Mouse (Mus musculus) hindbrain, postnatal 0 days (tissue): ENCODE results near the gene Rab31. TPM values are rescaled to one million over a fixed set of nuclear protein-coding genes. Genes with fewer than 3 reads are reported as not detected.
"Not testable (repeated sequence)": the region's sequence is repeated elsewhere in the genome, so short reads cannot be mapped to it uniquely, and the experiment has no call there.

ENCODE experiments used
- ATAC-seq: fragments of 200-750 bp; cut with Nextera tagmentation; 2 replicates; pipeline ENCODE4 v1.8.0; 2017; ENCODE audit warnings: mild to moderate bottlenecking, moderate TSS enrichment, moderate library complexity
- DNase-seq: peaks from one replicate; pipeline ENCODE4 v3.0.0-alpha.2; 2015; ENCODE audit warnings: low spot score
- H3K27ac ChIP-seq: fragments of 300-500 bp; sonication (generic); 2 replicates; pipeline ENCODE4 v1.5.1; 2014; ENCODE audit warnings: mild to moderate bottlenecking
- H3K27me3 ChIP-seq: fragments of 300-500 bp; sonication (generic); 2 replicates; pipeline ENCODE4 v1.6.1; 2014; ENCODE audit warnings: low read length, mixed read lengths; ENCODE audit not compliant: insufficient read depth
- H3K36me3 ChIP-seq: fragments of 300-500 bp; sonication (generic); 2 replicates; pipeline ENCODE4 v1.6.1; 2014; ENCODE audit warnings: low read length, mixed read lengths; ENCODE audit not compliant: insufficient read depth
- H3K4me1 ChIP-seq: fragments of 300-500 bp; sonication (generic); 2 replicates; pipeline ENCODE4 v1.6.1; 2014; ENCODE audit warnings: antibody characterized with exemption, low read length, mixed read lengths; ENCODE audit not compliant: insufficient read depth
- H3K4me2 ChIP-seq: fragments of 300-500 bp; sonication (generic); 2 replicates; pipeline ENCODE4 v1.6.1; 2014; ENCODE audit warnings: low read depth, mild to moderate bottlenecking, low read length, moderate library complexity, mixed read lengths
- H3K4me3 ChIP-seq: fragments of 300-500 bp; sonication (generic); 2 replicates; pipeline ENCODE4 v1.5.1; 2014; ENCODE audit warnings: low read length
- H3K9ac ChIP-seq: fragments of 300-500 bp; sonication (generic); replicated peaks from 2 replicates; pipeline ENCODE4 v1.6.1; 2014; ENCODE audit warnings: mild to moderate bottlenecking, low read length, moderate library complexity, mixed read lengths
- H3K9me3 ChIP-seq: fragments of 300-500 bp; sonication (generic); 2 replicates; pipeline ENCODE4 v1.6.1; 2016; ENCODE audit warnings: low read length, mixed read lengths
- CTCF ChIP-seq: IDR thresholded peaks from 2 replicates; pipeline ENCODE4 v1.5.1; 2016; ENCODE audit warnings: antibody characterized with exemption, control low read depth, low read depth
- WGBS: fragments of 180-500 bp; shearing (Covaris S2); extraction: QIAGEN DNeasy Blood & Tissue Kit; methylation state at CpG from one replicate; pipeline ENCODE4 v1.1.7; 2014; 5-methylcytosine and 5-hydroxymethylcytosine counted together
- polyA plus RNA-seq: library from polyadenylated mRNA; unstranded; fragments of >200 nt; fragmentation: Nextera tagmentation; extraction: Ambion mirVana; gene quantifications from 2 replicates; pipeline ENCODE4 v1.2.1, GENCODE M21; 2015
- total RNA-seq: library from RNA; depleted of rRNA; stranded (reverse); fragments of >200 nt; gene quantifications from 2 replicates; pipeline ENCODE4 v1.2.3, GENCODE M21; 2014

The Rab31 gene
- total and polyA plus RNA-seq, 2 experiments from 2014 or later: 67.2 to 88.1 TPM

DNA sequence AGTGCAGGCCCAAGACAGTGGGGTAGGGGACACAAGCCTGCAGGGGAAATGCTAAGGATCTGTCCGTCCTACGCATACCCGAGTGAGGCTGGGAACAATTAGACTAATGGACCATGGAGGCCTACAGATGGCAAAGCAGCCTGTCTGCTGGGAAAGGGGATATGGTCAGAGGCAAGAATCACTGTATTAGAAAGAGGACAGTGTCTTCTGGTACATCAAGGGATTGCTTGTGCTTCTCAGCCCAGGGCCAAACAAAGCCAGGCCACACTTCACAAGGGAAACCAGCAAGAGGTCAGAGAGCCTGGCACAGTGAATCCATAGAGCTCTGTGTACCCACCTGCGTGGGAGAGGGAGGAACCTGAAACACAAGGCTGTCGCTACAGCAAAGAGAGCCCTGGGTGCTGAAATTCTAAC lies 130.0 kb downstream of the Rab31 start:
- Histone ChIP-seq H3K9ac (0 out of 2 replicates have a peak overlapping the region, but pooled peaks have one; percentile 28), H3K36me3 (no peaks in the 10 kb centered on the region), H3K27me3 (no peaks in the 10 kb centered on the region), H3K4me3 (no peak overlapping the region), H3K9me3 (no peaks in the 10 kb centered on the region), H3K4me2 (no peak overlapping the region; the same call in 1 of the 2 replicates), H3K27ac (peak overlapping the region; percentile 70), H3K4me1 (no peaks in the 10 kb centered on the region)
- no peak for DNase-seq
- 32% methylated on average over 5 of the region's 5 CpGs for WGBS
- no peak for TF ChIP-seq CTCF
- ATAC-seq: peak; percentile 67

DNA sequence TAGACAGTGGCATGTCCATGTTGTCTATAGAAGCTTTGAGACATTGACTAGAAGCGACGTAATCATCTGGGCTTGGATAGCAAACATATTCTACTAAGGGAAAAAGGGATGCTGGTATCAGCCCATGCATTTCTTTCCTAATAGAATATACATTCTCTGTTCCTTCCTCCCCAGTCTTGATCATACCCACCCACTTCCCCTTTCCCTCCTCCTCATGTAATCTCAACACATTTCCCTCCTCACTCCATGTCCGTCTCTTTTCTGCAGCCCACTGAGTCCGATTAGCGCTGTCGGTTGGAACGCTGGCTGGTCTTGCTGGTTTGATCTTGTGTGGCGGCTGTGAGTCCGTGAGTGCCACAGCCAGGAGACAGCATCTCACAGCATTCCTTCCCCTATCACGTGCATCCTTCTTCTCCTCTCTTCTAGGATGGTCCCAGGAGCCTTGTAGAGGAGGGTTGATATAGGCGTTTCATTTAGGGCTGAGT lies 130.8 kb downstream of the Rab31 start, which contains the start of gene Txndc2:
Gene Txndc2, minus strand, starts transcription at position 435 of the 485 bp plus-strand sequence.
- H3K4me3 ChIP-seq: no peak within 1 kb of the TSS
- no peak within 1 kb of the TSS; the same call in 1 of the 2 replicates for H3K4me2 ChIP-seq
- no peaks in the 10 kb centered on the region for H3K27me3 ChIP-seq
- H3K36me3 ChIP-seq: no peaks in the 10 kb centered on the region
- no peak for DNase-seq
- H3K27ac ChIP-seq: peak within 1 kb of the TSS; percentile 70
- no peaks in the 10 kb centered on the region for H3K9me3 ChIP-seq
- H3K9ac ChIP-seq: 0 out of 2 replicates have a peak within 1 kb of the TSS, but pooled peaks have one; percentile 28
- ATAC-seq: no peak
- WGBS: 85% methylated on average over 11 of the region's 11 CpGs
- H3K4me1 ChIP-seq: no peaks in the 10 kb centered on the region
- TF ChIP-seq CTCF: no peak

DNA sequence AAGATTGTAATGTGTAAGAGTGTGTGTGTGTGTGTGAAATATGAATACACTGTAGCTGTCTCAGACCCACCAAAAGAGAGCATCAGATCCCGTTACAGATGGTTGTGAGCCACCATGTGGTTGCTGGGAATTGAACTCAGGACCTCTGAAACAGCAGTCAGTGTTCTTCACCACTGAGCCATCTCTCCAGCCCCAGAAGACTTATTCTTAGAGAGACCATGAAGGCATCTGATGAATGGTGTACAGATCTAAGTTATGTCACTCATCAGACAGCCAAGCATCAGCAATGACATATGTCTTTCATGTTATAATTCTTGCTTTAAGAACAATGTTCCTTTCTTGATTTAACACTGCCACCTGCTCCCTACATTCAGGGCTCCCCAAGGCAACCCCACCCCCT lies 133.4 kb downstream of the Rab31 start:
- no peak overlapping the region for H3K27ac ChIP-seq
- no peaks in the 10 kb centered on the region for H3K9me3 ChIP-seq
- no peak for TF ChIP-seq CTCF
- H3K27me3 ChIP-seq: no peaks in the 10 kb centered on the region
- H3K4me3 ChIP-seq: no peak overlapping the region
- H3K4me2 ChIP-seq: no peak overlapping the region
- 93% methylated on average over 1 of the region's 1 CpGs for WGBS
- no peaks in the 10 kb centered on the region for H3K4me1 ChIP-seq
- ATAC-seq (no peak), DNase-seq (no peak)
- no peak overlapping the region for H3K9ac ChIP-seq
- H3K36me3 ChIP-seq: no peaks in the 10 kb centered on the region

DNA sequence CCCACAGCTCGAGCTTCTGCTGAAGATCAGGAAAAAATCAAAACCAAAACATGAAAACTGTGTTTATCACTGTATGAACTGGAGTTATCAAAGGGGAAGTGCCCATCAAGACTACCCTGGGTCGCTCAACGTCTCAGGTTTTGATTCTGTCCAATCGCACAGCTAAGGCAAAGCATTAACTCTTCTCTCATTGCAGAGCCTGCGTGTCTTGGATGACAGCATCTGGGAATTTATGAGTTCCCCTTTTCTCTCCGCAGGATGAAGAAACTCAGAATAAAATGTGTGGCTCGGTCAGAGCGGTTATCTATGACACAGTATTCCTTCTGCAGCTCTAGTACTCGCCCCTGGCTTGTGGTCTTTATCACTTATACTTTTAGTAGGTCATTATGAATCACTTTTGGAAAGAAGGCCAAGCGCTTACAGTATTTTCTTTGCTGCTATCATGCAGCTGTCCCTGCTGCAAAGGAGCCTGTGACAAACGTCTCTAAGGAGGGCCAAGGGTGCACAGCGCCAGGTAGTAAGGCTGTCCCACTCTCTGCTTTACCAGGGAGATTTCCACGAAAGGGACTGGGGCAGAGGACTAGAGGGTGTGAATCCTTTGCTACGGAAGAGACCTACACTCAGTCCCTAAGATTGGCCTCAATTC lies 136.7 kb downstream of the Rab31 start:
- Histone ChIP-seq H3K27me3 (no peaks in the 10 kb centered on the region), H3K4me1 (no peaks in the 10 kb centered on the region), H3K4me2 (no peak overlapping the region), H3K4me3 (no peak overlapping the region), H3K9ac (no peak overlapping the region), H3K27ac (no peak overlapping the region), H3K36me3 (no peaks in the 10 kb centered on the region), H3K9me3 (no peaks in the 10 kb centered on the region)
- WGBS: 83% methylated on average over 14 of the region's 14 CpGs
- no peak for TF ChIP-seq CTCF
- no peak for ATAC-seq
- DNase-seq: no peak

DNA sequence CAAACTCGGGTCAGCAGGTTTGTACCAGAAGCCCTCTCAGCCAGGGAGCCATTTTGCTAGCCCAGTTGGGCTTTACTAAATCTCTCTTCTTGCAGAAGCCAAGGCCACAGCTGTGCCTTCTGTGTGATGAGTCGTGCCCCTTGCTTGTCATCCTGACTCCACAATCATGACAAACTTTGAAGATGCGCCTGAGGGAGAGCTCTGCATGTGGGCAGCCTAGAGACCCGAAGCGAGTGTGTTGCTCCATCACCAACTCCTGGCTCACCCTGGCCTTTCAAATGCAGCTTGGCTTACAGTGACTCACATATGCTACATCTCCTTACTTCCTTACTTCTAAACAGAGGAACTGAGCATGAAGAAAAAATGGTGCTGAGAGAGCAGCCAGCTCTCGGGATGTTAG lies 142.6 kb downstream of the Rab31 start:
- Histone ChIP-seq H3K4me1 (no peaks in the 10 kb centered on the region), H3K4me2 (no peak overlapping the region), H3K27ac (no peak overlapping the region), H3K36me3 (no peaks in the 10 kb centered on the region), H3K9me3 (no peaks in the 10 kb centered on the region), H3K27me3 (no peaks in the 10 kb centered on the region), H3K4me3 (no peak overlapping the region), H3K9ac (no peak overlapping the region)
- TF ChIP-seq CTCF: no peak
- ATAC-seq (no peak), DNase-seq (no peak)
- WGBS: 78% methylated on average over 6 of the region's 6 CpGs

DNA sequence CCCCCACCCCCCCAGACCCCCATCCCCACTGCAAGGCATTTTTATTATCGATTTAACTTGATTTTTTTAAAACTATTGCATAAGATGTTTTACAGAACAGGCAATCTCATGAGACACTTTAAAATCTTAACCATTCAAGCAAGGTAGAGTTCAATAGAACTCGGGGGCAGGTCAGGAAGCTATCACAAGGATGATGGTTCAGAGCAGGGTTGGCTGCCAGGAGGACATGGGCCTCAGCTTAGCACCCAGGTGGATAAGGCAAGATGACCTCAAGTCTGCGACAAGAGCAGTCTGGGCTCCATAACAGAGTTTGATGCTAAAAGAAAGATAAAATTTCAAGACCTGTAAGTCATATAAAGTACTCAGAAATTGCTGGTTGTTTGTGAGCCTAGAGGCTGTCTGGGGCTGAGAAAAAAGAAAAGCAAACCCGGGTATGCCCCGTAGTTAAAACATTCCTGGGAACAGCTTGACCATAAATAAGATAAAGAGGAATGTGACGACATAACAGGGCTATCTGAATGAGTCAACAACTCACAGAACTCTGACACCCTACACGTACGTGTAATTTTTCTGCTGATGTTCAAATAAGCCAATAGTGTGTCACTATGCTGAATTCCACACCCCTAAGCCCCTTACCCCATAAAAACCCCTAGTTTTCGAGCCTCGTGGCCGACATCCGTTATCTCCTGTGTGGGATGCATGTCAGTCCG lies 143.6 kb downstream of the Rab31 start:
- H3K4me1 ChIP-seq, H3K4me2 ChIP-seq, H3K4me3 ChIP-seq, ATAC-seq, H3K27ac ChIP-seq, DNase-seq, H3K9ac ChIP-seq, H3K36me3 ChIP-seq, H3K9me3 ChIP-seq, H3K27me3 ChIP-seq: not testable (repeated sequence)
- 88% methylated on average over 13 of the region's 13 CpGs for WGBS

DNA sequence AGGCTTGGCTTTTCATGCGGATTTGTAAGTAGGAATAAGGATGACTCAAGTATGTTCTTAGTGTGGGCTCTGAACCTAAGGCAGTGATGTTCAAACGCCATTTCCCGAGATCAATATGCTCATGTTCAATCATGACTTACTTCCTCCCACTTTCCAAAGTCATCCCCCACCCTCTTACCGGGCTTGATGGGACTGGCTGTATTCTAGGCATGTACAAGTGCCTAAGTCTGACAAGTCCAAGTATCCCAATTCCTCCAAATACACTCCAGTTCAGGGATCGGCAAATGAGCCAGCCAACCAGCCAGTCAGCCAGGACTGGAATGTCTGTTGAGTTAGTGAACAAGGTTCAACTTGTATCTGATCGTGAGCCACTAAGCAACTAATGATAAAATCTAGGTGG lies 146.3 kb downstream of the Rab31 start:
- H3K4me3 ChIP-seq: no peak overlapping the region
- H3K9me3 ChIP-seq: no peaks in the 10 kb centered on the region
- WGBS: 91% methylated on average over 6 of the region's 6 CpGs
- H3K27me3 ChIP-seq: no peaks in the 10 kb centered on the region
- DNase-seq (no peak), ATAC-seq (no peak)
- H3K4me1 ChIP-seq: no peaks in the 10 kb centered on the region
- H3K27ac ChIP-seq: no peak overlapping the region
- no peaks in the 10 kb centered on the region for H3K36me3 ChIP-seq
- no peak for TF ChIP-seq CTCF
- no peak overlapping the region for H3K4me2 ChIP-seq
- no peak overlapping the region for H3K9ac ChIP-seq
